Mouse (Mus musculus): ENCODE results near the gene Hid1.
"Not testable (repeated sequence)": the region's sequence is repeated elsewhere in the genome, so short reads cannot be mapped to it uniquely, and the experiment has no call there.

Gene Hid1

DNA sequence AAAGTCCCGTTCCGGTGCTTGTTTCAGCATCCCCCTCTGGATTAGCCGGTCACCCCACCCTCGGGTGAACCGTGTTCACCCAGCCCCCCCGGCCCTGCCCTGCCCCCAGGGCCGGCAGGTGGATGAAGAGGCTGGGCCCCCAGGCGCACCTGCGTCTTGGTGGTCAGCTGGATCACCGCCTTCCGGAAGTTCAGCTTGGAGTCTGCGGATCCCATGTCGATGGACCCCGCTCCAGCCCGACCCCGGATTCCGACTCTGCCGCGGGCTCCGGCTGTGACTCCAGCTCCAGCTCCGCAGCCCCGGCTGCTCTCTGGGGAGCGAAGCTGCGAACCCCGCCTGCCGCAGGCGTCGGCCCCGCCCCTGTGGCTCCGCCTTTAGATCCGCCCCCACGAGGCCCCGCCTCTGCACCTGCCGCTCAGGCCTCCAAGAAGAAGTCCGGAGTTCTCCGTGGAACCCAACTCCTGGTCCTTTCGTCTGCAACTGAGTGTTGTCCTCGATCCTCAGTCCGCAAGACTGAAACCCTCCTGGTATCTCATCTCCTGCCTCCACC is at the start of gene Hid1:
Gene Hid1 (minus strand): TSS at position 362 of the 550 bp plus-strand sequence.
- DNase-seq (ENCODE audit: low spot score), result peak; percentile 85

DNA sequence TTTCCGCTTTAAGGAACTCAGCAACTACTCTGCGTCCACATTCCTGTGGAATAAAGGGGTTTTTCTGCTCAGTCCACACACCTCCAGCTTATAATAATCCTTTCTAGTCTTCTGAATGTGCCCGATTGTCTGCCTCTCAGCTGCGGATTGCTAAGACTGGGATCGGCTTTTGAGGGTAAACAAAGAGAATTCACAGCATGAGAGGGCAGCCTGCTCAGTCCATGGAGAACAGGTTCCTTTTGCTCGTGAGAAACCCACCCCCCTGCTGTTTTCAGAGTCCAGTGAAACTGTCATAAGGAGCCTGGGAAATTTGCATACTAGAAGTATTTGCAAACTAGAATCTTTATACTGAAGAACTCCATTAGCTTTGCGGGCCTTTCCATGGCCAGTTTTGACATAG is 42.0 kb upstream of the Hid1 start:
- DNase-seq (ENCODE audit: low spot score), result no peak

DNA sequence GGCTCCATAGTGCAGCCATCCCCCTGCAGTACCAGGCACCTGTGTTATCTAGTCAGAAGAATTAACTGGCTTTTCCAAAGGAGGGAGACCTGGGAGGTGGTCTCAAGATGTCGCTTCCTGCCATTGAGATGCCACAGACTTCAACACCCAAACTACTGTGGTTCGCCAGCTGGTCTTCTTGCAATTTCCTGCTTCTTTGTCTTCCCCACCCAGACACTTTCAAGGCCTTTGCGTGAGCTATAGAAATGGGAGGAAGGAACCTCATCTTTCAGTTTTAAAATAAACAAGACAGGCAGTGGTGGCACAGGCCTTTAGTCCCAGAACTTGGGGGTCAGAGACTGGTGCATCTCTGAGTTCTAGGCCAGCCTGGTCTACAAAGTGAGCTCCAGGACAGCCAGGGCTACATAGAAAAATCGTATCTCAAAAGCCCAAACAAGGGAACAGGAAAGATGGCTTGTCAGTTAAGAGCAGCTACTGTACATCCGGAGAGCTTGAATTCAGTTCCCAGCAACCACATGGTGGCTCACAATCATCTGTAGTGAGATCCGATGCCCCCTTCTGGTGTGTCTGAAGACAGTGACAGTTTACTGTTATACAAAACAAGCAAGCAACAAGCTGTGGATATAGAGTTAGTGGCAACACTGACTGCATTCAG is 40.8 kb upstream of the Hid1 start:
- no peak for DNase-seq (ENCODE audit: low spot score)

DNA sequence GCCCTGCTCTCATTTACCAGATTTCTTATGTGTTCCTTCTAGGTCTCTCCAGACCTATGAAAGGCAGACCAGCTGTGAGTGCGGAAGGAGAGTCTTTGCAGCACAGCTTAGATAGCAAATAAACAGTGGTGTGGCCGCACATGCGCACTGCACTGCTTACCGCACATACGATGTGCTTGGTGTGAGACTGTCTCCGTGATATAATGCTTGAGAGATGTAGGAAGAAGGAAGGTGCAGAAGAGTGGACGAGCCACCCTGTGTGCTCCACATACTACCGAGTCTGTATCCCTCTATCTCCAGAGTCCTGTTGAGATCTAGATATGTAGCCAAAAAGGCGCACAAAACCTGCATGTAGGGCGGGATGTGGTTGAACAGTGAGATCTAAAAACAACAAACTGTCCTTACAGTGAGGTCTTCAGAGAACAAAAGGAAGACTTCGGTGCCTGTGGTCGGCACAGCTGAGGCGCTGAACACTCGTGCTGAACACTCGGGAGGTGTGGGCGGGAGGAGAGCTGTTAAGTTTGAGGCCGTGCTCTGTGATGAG is 39.4 kb upstream of the Hid1 start:
- no peak for DNase-seq (ENCODE audit: low spot score)

DNA sequence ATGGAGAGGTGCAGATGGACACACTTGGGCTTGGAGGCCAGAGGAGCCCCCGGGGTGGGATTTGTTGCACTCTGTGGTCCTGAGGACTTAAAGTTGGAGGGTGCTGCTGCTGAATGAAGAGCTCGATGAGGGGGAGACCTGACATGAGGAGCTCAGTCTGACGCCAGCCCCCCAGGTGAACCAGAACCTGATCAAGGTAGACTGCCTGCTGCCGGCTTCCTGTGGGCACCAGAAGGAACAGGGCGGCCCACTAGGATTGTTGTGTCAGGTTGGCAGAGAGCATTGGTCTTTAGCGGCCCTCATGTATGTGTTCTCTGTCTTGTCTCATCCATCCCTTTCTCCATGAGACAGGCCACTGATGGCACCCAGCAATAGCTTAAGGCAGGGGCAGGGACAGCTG is 38.2 kb upstream of the Hid1 start:
- DNase-seq (ENCODE audit: low spot score), result no peak

DNA sequence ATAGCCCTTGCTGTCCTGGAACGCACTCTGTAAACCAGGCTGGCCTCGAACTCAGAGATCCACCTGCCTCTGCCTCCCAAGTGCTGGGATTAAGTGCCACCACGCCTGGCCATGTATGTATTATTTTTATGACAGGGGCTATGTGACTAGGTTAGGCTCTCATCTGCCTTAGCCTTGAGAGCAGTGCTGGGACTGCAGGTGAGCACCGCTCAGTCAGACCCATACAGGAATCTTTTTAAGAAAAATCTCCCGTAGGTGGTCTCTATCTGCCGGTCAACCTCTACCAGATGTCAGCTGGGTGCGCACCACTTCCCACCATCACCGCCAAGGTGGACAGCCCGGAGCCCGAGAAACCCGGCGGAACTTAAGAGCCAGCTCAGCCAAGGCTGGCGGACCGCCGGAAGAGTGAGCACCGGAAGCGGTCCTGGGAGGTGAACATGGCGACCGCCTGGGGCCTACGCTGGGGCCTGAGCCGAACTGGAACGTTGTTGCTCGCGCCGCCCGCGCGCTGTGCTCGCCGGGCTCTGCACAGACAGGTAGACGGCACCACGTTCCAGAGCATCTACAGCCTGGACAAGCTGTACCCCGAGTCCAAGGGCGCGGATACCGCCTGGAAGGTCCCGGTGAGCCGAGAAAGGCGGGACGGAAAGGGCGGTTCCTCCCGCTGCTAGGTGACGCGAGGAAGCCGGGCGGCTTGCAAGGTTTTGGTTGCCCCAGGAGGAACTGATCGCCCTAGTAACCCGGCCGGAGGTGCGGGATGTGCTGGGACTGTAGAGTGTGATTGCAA is 36.0 kb upstream of the Hid1 start, which contains the start of gene Mrpl58:
Gene Mrpl58 (plus strand): TSS at position 415 of the 787 bp plus-strand sequence.
- peak; percentile 88 for DNase-seq (ENCODE audit: low spot score)

DNA sequence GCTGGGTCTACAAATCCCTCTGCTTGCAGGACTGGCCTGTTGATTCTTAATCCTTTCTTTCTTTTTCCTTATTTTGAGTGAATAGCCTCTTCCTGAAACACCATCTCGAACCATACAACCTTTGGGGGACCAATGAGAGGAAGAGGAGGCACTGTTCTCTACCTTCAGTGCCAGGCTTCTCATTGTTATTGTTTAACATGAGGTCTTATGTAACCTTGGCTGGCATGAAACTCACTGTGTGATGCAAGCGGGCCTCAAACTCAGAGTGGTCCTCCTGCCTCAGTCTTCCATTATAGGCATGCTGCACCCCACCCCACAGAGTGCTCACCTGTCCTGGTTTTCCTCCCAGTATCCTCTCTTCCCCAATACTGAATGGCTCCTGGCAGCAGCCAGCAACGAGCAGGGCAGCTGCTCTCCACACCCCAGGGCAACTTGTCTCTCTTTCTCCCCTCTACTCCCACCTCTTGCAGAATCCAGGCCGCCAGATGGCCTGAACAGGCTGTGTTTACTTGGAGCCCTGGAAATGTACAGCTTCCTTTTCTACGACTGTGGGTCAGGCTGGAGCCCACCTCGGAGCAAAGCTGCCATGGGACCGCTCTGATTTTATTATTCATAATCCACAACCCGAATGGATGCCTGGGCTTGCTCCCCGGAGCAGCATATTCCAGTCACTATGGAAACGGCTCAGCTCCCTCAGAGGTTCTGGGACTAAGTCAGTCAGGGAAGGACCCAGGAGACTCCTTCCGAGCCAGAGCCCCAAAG is 33.3 kb upstream of the Hid1 start:
- DNase-seq (ENCODE audit: low spot score), result no peak

DNA sequence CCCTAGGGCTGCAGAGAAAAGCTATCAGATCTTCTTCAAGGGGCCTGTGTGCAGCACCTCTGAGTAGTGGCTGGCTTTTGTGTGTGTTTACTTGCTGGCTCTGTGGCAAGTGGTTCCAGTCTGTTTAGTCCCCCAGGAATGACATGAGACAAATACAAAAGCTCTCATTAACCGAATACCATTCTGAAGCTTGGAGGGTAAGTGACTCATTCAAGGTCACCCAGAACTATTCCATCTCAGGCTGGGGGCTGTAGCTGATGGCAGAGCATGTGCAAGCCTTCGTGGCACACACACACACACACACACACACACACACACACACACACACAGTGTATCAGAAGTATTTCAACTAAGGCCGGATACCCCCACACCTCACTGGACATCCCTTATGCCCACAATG is 32.6 kb upstream of the Hid1 start:
- DNase-seq (ENCODE audit: low spot score), result no peak

DNA sequence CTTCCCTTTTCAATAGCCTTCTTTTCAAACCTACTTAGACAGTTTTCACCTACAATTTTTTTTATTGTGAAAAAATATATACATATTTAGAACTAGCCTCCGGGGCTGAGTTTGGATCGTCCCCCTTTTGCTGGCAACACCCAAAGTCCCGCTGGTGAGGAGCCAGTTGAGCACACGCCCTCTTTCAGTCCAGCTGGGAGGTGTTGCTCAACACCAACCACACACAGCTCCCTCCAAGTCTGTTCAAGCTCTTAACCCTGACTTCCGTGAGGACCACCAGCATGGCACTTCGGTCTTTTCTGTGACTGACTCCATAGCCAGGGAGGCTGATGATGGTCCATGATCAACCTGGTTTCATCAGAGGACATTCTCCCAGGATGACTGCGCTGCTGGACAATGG is 30.5 kb upstream of the Hid1 start:
- DNase-seq (ENCODE audit: low spot score), result no peak

DNA sequence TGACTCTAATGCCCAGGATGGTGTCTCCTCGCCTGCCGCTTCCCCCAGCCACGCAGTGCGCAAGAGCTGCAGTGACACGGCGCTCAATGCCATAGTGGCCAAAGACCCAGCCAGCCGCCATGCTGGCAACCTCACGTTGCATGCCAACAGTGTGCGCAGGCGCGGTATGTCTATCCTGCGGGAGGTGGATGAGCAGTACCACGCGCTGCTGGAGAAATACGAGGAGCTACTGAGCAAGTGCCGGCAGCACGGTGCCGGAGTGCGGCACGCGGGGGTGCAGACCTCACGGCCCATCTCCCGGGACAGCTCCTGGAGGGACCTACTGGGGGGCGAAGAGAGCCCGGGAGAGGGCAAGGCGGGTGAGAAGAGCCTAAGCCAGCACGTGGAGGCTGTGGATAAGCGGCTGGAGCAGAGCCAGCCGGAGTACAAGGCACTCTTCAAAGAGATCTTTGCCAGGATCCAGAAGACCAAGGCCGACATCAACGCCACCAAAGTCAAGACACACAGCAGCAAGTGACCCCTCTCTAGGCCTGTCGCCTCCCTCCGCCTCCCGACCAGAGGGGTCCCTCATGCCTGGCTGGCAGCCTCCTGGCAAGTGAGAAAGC is 26.3 kb upstream of the Hid1 start:
- DNase-seq (ENCODE audit: low spot score), result peak; percentile 44

DNA sequence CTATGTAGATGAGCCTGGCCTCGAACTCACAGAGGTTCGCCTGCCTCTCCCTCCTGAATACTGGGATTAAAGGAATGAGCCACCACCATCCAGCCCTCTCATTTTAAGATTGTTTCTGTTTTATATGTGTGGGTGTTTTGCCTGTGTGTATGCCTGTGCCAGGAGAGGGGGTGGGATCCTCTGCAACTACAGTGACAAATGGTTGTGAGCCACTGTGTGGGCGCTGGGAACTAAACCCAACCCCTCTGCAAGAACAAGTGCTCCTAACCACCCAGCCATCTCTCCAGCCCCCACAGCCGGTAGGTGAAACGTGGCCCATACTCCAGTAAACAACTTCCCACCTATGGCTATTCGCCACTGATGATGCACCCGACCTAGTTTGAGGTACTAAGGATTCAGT is 23.8 kb upstream of the Hid1 start:
- no peak for DNase-seq (ENCODE audit: low spot score)

DNA sequence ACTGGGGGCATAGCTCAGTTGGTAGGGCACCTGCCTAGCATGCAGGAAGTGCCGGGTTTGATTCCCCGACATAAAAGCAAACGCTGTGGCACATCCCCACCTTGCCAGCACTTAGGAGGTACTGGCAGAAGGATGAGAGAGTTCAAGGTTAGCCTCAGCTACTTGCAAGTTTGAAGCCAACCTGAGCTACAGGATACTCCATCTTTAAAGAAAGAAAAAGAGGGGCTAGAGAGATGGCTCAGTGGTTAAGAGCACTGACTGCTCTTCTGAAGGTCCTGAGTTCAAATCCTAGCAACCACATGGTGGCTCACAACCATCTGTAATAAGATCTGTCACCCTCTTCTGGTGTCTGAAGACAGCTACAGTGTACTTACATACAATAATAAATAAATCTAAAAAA is 19.3 kb upstream of the Hid1 start:
- DNase-seq (ENCODE audit: low spot score), result not testable (repeated sequence)

DNA sequence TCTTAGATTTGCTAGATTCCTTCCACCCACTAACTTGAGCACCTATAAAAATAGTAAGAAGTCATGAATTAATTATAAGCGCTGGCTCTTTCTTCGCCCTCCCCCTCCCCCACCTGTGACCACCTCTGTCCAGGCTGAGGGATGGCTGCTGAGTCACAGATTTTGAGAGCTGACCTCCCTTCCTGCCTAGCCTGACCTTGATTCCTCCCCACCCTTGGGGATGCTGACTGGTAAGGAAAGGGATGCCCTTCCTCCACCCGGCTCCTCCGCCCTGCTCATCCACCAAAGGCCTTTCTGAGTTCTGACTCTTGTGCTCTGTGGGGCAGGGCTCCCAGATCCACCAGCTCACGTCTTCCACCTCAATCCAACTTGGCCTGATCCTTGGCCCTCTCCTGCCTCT is 17.0 kb upstream of the Hid1 start:
- no peak for DNase-seq (ENCODE audit: low spot score)

DNA sequence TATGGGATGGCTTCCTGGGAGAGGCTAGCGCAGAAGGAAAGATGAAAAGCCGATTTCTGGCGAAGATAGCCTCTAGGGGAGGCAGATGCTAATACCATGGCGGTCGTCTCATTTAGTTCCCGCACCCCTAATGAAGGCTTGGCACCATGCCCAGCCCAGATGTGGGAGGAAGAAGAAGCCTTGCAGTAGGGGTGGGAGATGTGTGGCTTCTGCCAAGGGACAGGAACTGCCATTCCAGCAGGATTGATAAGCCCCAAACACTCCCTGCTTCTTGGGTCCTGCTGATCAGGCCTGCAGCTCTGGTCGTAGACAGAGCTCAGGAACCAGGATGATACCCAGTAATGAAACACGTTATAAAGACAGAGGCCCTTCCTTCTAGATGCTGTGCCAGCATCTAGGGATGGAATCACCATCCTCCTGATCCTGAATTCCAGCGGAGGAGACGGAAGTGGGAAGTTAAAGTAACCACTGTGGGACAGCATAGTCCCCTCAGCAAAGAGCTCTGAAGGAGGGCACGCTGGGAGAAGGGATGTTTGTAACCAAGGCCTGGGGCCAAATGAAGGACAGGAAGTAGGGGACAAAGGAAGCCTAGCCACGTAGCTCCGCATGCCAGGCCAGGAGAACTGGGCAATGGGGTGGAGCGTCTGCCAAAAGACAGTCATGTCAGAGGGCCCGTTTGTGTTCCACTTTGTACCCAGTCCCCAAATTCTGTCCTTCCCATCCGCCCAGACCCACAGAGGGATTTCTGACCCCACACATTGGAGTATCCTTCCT is 16.3 kb upstream of the Hid1 start:
- DNase-seq (ENCODE audit: low spot score), result peak; percentile 84

DNA sequence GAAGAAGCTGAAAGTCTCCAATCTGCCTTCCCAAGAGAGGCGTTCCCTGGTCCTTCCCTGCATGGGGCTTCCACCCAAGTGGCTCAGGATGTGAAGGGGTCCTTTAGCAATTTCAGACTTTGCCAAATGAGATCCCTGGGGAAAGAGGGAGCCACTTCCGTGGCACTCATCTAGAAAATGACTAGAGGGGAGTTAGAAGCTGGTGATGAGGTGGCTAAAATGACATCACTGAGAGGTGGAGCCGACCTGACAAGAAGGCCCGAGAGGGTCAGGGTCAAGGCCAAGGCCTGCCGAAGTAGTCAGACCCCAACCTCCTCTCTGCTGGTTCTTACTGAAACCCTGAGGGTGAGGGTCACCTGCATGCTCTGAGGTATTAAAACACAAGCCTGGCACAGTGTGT is 15.3 kb upstream of the Hid1 start:
- DNase-seq (ENCODE audit: low spot score), result no peak

DNA sequence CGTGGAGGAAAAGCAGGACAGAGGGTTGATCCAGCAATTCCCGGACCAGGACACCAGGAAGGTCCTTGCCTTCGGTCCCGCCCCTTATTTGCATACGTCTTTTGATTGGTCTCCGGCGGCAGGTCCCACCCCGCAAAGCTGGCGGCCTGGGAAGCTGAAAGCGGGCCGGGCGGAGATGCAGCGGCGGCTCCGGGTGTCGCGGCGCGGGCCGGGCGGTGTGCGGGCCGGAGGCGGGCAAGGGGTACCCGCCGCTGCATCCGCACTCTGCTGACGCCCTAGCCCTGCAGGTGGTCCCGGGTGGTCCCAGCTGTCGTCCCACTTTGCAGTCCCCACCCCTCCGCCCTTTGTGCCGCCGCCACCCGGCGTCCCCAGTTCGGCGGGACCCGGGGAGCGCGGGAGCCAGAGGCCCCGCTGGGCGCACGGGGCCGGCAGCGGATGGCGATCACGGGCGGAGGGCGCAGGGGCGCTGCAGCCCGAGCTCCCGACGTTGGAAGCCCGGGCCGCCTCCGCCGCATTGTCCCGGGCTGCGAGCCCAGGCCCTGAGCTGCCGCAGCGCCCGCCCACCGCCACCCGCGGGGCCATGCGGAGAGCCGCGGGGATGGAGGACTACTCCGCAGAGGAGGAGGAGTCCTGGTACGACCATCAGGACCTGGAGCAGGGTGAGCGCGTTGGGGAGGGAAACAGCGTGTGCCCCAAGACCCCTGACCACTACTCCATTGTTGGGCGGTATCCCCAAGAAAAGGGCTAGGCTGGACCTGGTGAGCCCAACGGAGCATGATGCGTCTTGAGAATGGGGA is 14.4 kb upstream of the Hid1 start, which contains the start of gene Cdr2l:
Gene Cdr2l (plus strand): TSS at position 174 of the 797 bp plus-strand sequence.
- peak; percentile 92 for DNase-seq (ENCODE audit: low spot score)

DNA sequence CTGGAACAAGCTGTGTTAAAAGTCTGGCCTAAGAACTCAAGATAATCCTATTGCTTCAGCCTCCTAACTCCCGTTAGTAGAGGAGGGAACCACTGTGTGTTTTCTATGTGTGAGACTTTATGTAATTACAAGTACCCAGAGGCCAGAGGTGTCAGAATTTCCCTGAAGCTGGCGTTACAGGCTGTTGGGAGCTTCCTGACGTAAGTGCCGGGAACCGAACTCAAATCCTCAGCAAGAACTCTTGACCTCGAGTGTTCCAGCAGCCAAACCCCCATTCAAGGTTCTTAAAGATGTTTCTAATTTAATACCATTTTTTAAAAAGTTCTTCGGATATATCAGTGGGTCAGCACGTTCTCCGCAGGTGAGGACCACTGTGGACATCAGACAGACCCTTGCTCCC is 13.7 kb upstream of the Hid1 start:
- DNase-seq (ENCODE audit: low spot score), result no peak

DNA sequence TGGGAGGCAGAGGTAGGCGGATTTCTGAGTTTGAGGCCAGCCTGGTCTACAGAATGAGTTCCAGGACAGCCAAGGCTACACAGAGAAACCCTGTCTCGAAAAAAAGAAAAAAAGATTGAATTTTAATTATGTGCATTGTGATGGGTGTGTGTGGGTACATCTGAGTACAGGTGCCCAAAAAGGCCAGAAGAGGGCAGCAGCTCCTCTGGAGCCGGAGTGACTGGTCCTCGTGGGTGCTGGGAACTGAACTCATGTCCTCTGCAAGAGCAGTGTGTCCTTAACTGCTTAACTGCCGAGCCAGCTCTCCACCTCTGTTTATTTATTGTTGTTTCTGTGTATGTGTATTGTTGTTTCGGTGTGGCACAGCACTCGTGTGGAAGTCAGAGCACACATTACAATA is 10.3 kb upstream of the Hid1 start:
- no peak for DNase-seq (ENCODE audit: low spot score)

DNA sequence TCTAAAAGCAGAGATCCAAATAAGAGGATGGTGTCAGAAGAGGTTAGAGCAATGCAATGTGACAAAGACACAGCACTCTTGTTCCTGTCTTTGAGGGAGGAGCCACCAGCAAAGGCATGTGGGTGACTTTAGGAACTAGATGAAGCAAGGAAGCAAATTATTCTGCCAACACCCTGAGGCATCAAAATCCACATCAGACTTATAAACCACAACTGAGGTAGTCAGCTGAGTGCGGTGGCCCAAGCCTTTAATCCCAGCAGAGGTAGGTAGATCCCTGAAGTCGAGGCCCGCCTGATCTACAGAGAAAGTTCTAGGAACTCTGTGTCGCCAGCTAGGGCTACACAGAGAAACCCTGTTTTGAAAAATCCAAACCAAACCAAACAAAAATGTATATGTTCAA is 9.7 kb upstream of the Hid1 start:
- DNase-seq (ENCODE audit: low spot score), result no peak

DNA sequence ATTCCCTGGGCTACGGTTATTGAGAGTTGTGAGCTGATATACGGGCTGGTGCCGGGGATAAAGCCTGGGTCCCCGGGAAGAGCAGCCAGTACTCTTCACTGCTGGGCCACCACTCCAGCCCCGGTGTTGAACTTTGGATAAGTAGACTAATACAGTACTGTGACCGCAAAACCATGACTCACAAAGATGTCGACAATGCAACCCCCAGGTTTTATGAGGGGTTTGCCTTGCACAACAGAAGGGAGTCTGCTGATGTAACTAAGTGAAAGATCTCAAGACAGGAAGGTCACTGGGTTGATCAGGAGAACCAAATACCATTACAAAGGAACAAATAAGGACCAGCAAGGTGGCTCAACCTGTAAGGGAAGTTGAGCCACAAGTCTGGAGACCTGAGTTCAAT is 9.2 kb upstream of the Hid1 start:
- no peak for DNase-seq (ENCODE audit: low spot score)
